Mouse (Mus musculus) intestine, embryonic 14.5 days (tissue): Measurements from ENCODE around the gene Slc29a2. TPM values are rescaled to one million over a fixed set of nuclear protein-coding genes. Genes with fewer than 3 reads are reported as not detected.

ENCODE experiments used
- ATAC-seq: fragments of 200-750 bp; cut with Nextera tagmentation; replicated peaks from 2 replicates; pipeline ENCODE4 v1.8.0; 2017; ENCODE audit warnings: low read depth, moderate number of reproducible peaks, moderate TSS enrichment, moderate library complexity; ENCODE audit not compliant: low FRiP score, low TSS enrichment
- DNase-seq: peaks from one replicate; pipeline ENCODE4 v3.0.0-alpha.2; 2018; ENCODE audit warnings: low spot score
- H3K27ac ChIP-seq: fragments of 300-500 bp; sonication (generic); 2 replicates; pipeline ENCODE4 v1.5.1; 2014; ENCODE audit warnings: low read depth, mild to moderate bottlenecking, control low read depth
- H3K27me3 ChIP-seq: fragments of 300-500 bp; sonication (generic); replicated peaks from 2 replicates; pipeline ENCODE4 v1.6.1; 2014; ENCODE audit warnings: low read length, control low read depth; ENCODE audit not compliant: control insufficient read depth, insufficient read depth
- H3K36me3 ChIP-seq: fragments of 300-500 bp; sonication (generic); 2 replicates; pipeline ENCODE4 v1.6.1; 2014; ENCODE audit warnings: low read length, control low read depth; ENCODE audit not compliant: control insufficient read depth, insufficient read depth
- H3K4me1 ChIP-seq: fragments of 300-500 bp; sonication (generic); replicated peaks from 2 replicates; pipeline ENCODE4 v1.6.1; 2014; ENCODE audit warnings: low read length, control low read depth, mixed read lengths; ENCODE audit not compliant: control insufficient read depth, insufficient read depth
- H3K4me2 ChIP-seq: fragments of 300-500 bp; sonication (generic); 2 replicates; pipeline ENCODE4 v1.6.1; 2014; ENCODE audit warnings: low read length
- H3K4me3 ChIP-seq: fragments of 300-500 bp; sonication (generic); 2 replicates; pipeline ENCODE4 v1.5.1; 2014; ENCODE audit warnings: low read depth, low read length, control low read depth, mixed read lengths
- H3K9ac ChIP-seq: fragments of 300-500 bp; sonication (generic); 2 replicates; pipeline ENCODE4 v1.6.1; 2014; ENCODE audit warnings: mild to moderate bottlenecking, low read length
- H3K9me3 ChIP-seq: fragments of 300-500 bp; sonication (generic); 2 replicates; pipeline ENCODE4 v1.6.1; 2016; ENCODE audit warnings: low read length, control low read depth; ENCODE audit not compliant: control insufficient read depth
- WGBS: fragments of 180-500 bp; shearing (Covaris S2); extraction: QIAGEN DNeasy Blood & Tissue Kit; methylation state at CpG from one replicate; pipeline ENCODE4 v1.1.7; 2014; 5-methylcytosine and 5-hydroxymethylcytosine counted together
- polyA plus RNA-seq: library from polyadenylated mRNA; unstranded; fragments of >200 nt; fragmentation: Nextera tagmentation; extraction: Ambion mirVana; gene quantifications from 2 replicates; pipeline ENCODE4 v1.2.1, GENCODE M21; 2014

Slc29a2 gene
- 6.8 and 7.0 TPM in 2 replicates for polyA plus RNA-seq

DNA sequence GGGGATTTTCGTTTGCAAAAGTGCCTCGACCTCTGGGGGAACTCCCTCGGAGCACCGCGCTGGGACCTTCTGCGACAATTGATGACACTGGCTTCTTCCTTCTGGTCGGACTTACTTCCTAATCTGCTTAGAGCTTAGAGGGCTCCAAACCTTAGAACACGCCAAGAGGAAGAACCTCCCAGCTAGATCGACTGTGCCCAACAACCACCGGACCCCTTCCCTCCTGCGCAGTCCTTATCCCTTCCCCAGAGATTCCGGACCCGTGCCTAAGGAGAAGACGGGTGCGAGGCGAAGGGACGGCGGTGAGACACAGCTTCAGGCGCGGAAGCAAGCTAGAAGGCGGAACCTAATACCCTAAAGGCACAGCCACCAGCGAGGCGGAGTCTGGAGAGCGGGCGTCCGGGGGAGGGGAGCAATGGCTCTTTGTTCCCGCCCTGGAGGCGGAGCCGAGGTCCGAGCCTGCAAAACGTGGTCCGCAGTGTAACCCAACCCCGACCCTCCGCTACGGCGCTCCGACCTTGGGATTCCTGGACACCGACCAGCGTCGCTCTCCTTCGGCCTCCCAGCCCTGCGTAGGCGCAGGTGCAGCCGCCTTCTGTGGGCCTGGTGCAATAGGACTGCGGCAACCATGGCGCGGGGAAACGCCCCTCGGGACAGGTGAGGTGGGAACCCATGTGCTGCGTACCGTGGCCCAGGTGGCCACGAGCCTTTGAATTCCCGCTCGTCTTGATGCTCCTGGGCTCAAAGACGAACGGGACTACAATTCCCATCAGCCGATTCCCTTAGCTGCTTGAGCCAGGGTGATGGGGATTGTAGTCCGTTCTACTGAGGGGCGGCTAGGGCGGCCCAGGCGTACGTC, at the start of gene Slc29a2:
Gene Slc29a2, plus strand, starts transcription at position 240 of the 859 bp plus-strand sequence.
- DNase-seq = peak; percentile 95
- peaks cover 13% of the 10 kb centered on the region for H3K36me3 ChIP-seq
- H3K27ac ChIP-seq = peak within 1 kb of the TSS; percentile 80
- no peaks in the 10 kb centered on the region for H3K4me1 ChIP-seq
- peak within 1 kb of the TSS; percentile 68 for H3K4me2 ChIP-seq
- no peaks in the 10 kb centered on the region for H3K27me3 ChIP-seq
- ATAC-seq = peak; percentile 96
- peak within 1 kb of the TSS; percentile 55 for H3K4me3 ChIP-seq
- under 1% methylated on average over 62 of the region's 62 CpGs for WGBS
- H3K9ac ChIP-seq = peak within 1 kb of the TSS; percentile 57
- no peaks in the 10 kb centered on the region for H3K9me3 ChIP-seq

- H3K9ac ChIP-seq = no peak overlapping the region
- ATAC-seq = no peak
- H3K27me3 ChIP-seq = peaks cover 34% of the 10 kb centered on the region
- H3K4me3 ChIP-seq = no peak overlapping the region
- no peaks in the 10 kb centered on the region for H3K9me3 ChIP-seq
- H3K27ac ChIP-seq = no peak overlapping the region
- no peak overlapping the region for H3K4me2 ChIP-seq
- no peaks in the 10 kb centered on the region for H3K36me3 ChIP-seq
- peak; percentile 69 for DNase-seq
- no peaks in the 10 kb centered on the region for H3K4me1 ChIP-seq
Observed at GRCm38 (mm10) chr19:4981767-4982166, 41.9 kb upstream of the Slc29a2 start.

- no peaks in the 10 kb centered on the region for H3K36me3 ChIP-seq
- no peak overlapping the region for H3K9ac ChIP-seq
- 0 out of 2 replicates have a peak, but pooled peaks cover 4% of the 10 kb centered on the region for H3K4me1 ChIP-seq
- no peaks in the 10 kb centered on the region for H3K9me3 ChIP-seq
- DNase-seq (peak; percentile 100), ATAC-seq (no peak)
- peaks cover 54% of the 10 kb centered on the region for H3K27me3 ChIP-seq
- H3K27ac ChIP-seq = no peak overlapping the region
- H3K4me2 ChIP-seq = no peak overlapping the region
- H3K4me3 ChIP-seq = no peak overlapping the region
- 2% methylated on average over 13 of the region's 13 CpGs for WGBS
Observed at GRCm38 (mm10) chr19:4989013-4989412, 34.6 kb upstream of the Slc29a2 start.

DNA sequence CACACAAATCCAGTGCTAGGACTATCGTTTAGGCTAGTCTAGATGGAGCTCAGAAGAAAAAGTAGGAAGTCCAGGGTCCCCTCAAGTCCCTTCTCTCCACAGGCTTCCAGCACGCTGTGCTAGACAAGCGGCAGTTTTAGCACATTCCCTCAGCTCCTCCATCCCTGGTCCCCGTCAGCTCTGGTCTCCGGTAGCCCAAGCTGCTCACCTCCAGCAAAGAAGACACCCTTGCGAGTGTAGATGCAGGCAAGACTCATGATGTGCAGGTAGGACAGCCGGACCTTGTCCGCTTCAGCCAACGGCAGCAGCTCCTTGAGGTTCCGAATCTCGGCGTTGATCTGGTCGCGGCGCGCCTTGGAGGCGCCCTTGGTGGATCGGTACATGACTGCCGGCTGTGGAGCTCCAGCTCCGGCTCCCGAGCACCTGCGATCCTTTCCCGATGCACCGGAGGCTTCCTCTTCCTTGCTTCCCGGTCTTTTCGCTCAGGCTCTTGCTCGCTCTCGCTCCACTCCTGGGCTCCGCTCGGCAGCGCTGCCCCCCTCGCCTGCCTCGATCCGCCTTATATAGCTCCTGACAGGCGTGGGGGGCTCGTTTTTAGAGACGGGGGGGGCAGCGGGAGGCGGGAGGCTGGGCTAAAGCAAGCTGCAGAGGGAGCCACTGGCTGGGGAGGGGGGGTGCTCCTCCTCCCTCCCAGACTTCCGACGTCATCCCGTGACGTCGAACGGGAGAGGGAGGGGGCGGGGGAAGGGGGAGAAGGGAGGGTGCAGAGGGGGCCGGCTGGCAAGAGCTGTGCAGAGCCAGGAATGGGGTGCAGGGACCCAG, 34.0 kb upstream of the Slc29a2 start:
- Histone ChIP-seq H3K36me3 (no peaks in the 10 kb centered on the region), H3K9ac (no peak overlapping the region), H3K4me3 (no peak overlapping the region), H3K9me3 (no peaks in the 10 kb centered on the region), H3K4me1 (0 out of 2 replicates have a peak, but pooled peaks cover 4% of the 10 kb centered on the region), H3K4me2 (no peak overlapping the region), H3K27me3 (peaks cover 47% of the 10 kb centered on the region), H3K27ac (no peak overlapping the region)
- ATAC-seq = no peak
- 20% methylated on average over 45 of the region's 47 CpGs for WGBS
- peak; percentile 63 for DNase-seq

DNA sequence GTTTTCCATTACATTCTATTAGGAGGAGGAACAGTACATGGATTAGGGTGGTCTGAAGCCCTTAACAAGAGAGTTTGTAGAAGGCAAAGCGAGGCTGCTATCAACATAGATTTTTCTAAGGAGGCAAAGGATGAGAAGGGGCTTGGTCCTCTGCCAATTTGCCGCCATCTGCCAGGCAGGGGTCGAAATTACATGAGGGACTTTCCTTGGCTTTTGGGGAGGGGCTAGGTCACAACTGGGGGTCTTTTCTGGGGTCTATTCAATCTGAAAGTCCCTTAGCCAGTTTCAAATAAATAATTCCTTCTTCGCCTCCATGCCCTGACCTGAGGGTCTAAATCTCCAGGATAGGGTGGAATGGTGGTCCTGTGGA, 33.4 kb upstream of the Slc29a2 start, which contains the start of gene Npas4:
Gene Npas4, minus strand, starts transcription at position 61 of the 370 bp plus-strand sequence.
- WGBS = 19% methylated on average over 4 of the region's 4 CpGs
- Histone ChIP-seq H3K4me3 (peak within 1 kb of the TSS; percentile 15; the same call in 1 of the 2 replicates), H3K27me3 (peaks cover 42% of the 10 kb centered on the region), H3K27ac (no peak within 1 kb of the TSS), H3K4me2 (peak within 1 kb of the TSS; percentile 20), H3K9me3 (no peaks in the 10 kb centered on the region), H3K9ac (no peak within 1 kb of the TSS), H3K4me1 (0 out of 2 replicates have a peak, but pooled peaks cover 4% of the 10 kb centered on the region), H3K36me3 (no peaks in the 10 kb centered on the region)
- DNase-seq = no peak
- ATAC-seq = no peak

GRCm38 (mm10) chr19:4990716-4991115, 32.9 kb upstream of the Slc29a2 start:
- ATAC-seq = no peak
- Histone ChIP-seq H3K9ac (no peak overlapping the region), H3K36me3 (no peaks in the 10 kb centered on the region), H3K27ac (no peak overlapping the region), H3K4me2 (peak overlapping the region; percentile 20), H3K4me3 (peak overlapping the region; percentile 15; the same call in 1 of the 2 replicates), H3K9me3 (no peaks in the 10 kb centered on the region), H3K4me1 (0 out of 2 replicates have a peak, but pooled peaks cover 4% of the 10 kb centered on the region), H3K27me3 (peaks cover 37% of the 10 kb centered on the region)
- WGBS = 2% methylated on average over 21 of the region's 22 CpGs
- DNase-seq = no peak

GRCm38 (mm10) chr19:4992371-4992770, 31.3 kb upstream of the Slc29a2 start:
- Histone ChIP-seq H3K36me3 (no peaks in the 10 kb centered on the region), H3K4me2 (no peak overlapping the region), H3K9ac (no peak overlapping the region), H3K27me3 (peaks cover 31% of the 10 kb centered on the region), H3K4me1 (0 out of 2 replicates have a peak, but pooled peaks cover 4% of the 10 kb centered on the region), H3K9me3 (no peaks in the 10 kb centered on the region), H3K27ac (no peak overlapping the region), H3K4me3 (no peak overlapping the region)
- ATAC-seq = no peak
- 18% methylated on average over 8 of the region's 8 CpGs for WGBS
- peak; percentile 66 for DNase-seq

DNA sequence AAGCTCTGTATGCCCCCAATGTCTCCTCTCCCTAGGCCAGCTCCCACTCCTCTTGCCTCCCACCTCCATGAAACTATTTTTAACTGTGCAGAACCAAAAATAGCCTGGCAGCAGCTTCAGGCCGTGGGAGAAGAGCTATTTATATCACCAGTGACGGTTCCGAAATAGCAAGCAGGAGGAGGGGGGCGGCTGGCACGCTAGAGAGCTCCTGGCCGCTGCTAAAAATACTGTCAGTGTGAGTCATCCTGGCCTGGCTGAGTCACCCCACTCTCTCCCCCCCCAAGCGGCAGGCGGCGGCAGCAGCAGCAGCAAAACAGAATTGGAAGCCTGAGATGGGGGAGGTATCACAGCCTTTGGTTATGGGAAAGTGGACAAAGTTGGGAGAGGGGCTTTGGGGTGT, 30.8 kb upstream of the Slc29a2 start:
- Histone ChIP-seq H3K4me2 (no peak overlapping the region), H3K9ac (no peak overlapping the region), H3K4me1 (0 out of 2 replicates have a peak, but pooled peaks cover 4% of the 10 kb centered on the region), H3K36me3 (no peaks in the 10 kb centered on the region), H3K4me3 (no peak overlapping the region), H3K9me3 (no peaks in the 10 kb centered on the region), H3K27me3 (peaks cover 31% of the 10 kb centered on the region), H3K27ac (no peak overlapping the region)
- WGBS = 3% methylated on average over 9 of the region's 9 CpGs
- ATAC-seq = no peak
- DNase-seq = peak; percentile 57
